Mouse (Mus musculus) olfactory bulb, adult 2 months (tissue): ENCODE results near the gene Kifc3.

Experiments used
- CTCF ChIP-seq: fragments of 200-500 bp; IDR thresholded peaks from 2 replicates; pipeline ENCODE4 v1.5.1; 2012; ENCODE audit warnings: low read depth, mild to moderate bottlenecking, low read length, moderate library complexity; ENCODE audit not compliant: insufficient read depth
- POLR2A ChIP-seq: fragments of 200-500 bp; IDR thresholded peaks from 2 replicates; pipeline ENCODE4 v1.6.1; 2012; ENCODE audit warnings: mild to moderate bottlenecking, low read depth, low read length, moderate library complexity; ENCODE audit not compliant: insufficient read depth

DNA sequence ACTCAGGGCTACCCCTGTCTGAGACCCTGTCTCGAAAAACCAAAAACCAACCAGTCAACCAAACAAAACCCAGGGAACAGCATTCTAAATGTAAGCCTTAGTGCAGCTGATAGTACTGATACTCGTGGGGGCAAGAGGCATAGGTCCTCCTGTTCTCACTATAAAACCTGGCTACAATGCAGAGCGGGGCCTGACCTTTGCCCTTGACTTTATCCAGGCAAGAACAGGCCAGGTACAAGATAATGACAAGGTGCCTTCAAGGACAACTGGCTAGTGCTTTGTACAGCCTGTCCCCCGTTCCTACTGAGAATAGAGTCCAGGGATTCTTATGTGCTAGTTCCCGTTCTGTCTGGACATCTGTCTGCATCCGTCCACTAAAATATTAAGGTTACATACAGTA lies 25.6 kb downstream of the Kifc3 start:
- no peak for TF ChIP-seq POLR2A
- TF ChIP-seq CTCF: no peak
